Mouse (Mus musculus) testis, adult 2 months (tissue): ENCODE measurements around the gene Foxc2. TPM values are rescaled to one million over a fixed set of nuclear protein-coding genes. Genes with fewer than 3 reads are reported as not detected.
"Not testable (repeated sequence)": the region's sequence is repeated elsewhere in the genome, so short reads cannot be mapped to it uniquely, and the experiment has no call there.

Source experiments
- H3K27ac ChIP-seq: fragments of 200-500 bp; 2 replicates; pipeline ENCODE4 v1.5.1; 2012; ENCODE audit warnings: low read depth, low read length; ENCODE audit not compliant: control insufficient read depth, insufficient read depth
- H3K27me3 ChIP-seq: fragments of 200-500 bp; 2 replicates; pipeline ENCODE4 v1.6.1; 2012; ENCODE audit warnings: mild to moderate bottlenecking, low read length, moderate library complexity; ENCODE audit not compliant: control insufficient read depth, insufficient read depth
- H3K36me3 ChIP-seq: fragments of 200-500 bp; 2 replicates; pipeline ENCODE4 v1.6.1; 2012; ENCODE audit warnings: mild to moderate bottlenecking, low read length; ENCODE audit not compliant: control insufficient read depth, insufficient read depth
- H3K4me1 ChIP-seq: fragments of 200-500 bp; 2 replicates; pipeline ENCODE4 v1.6.1; 2012; ENCODE audit warnings: low read length; ENCODE audit not compliant: control insufficient read depth, insufficient read depth
- H3K4me3 ChIP-seq: fragments of 200-500 bp; 2 replicates; pipeline ENCODE4 v1.5.1; 2012; ENCODE audit warnings: low read depth, mild to moderate bottlenecking, low read length, moderate library complexity, mixed read lengths; ENCODE audit not compliant: control insufficient read depth
- CTCF ChIP-seq: fragments of 200-500 bp; IDR thresholded peaks from 2 replicates; pipeline ENCODE4 v1.5.1; 2012; ENCODE audit warnings: low read depth, mild to moderate bottlenecking, inconsistent platforms, low read length, moderate library complexity; ENCODE audit not compliant: control insufficient read depth, insufficient read depth, insufficient replicate concordance
- POLR2A ChIP-seq: fragments of 200-500 bp; IDR thresholded peaks from 2 replicates; pipeline ENCODE4 v1.6.1; 2012; ENCODE audit warnings: low read depth, mild to moderate bottlenecking, inconsistent platforms, low read length, moderate library complexity; ENCODE audit not compliant: control insufficient read depth
- polyA plus RNA-seq: library from polyadenylated mRNA; depleted of rRNA; stranded (reverse); fragments of >200 nt; gene quantifications from 2 replicates; pipeline ENCODE4 v1.2.3, GENCODE M21; 2012

Gene Foxc2
- polyA plus RNA-seq, 1 experiment: 0.20 TPM

- Histone ChIP-seq H3K4me3 (no peak overlapping the region), H3K4me1 (peaks cover 4% of the 10 kb centered on the region), H3K27me3 (no peaks in the 10 kb centered on the region), H3K27ac (no peak overlapping the region), H3K36me3 (no peaks in the 10 kb centered on the region)
- TF ChIP-seq POLR2A: no peak
Observed at GRCm38 (mm10) chr8:121134512-121134911, 18.5 kb downstream of the Foxc2 start.

DNA sequence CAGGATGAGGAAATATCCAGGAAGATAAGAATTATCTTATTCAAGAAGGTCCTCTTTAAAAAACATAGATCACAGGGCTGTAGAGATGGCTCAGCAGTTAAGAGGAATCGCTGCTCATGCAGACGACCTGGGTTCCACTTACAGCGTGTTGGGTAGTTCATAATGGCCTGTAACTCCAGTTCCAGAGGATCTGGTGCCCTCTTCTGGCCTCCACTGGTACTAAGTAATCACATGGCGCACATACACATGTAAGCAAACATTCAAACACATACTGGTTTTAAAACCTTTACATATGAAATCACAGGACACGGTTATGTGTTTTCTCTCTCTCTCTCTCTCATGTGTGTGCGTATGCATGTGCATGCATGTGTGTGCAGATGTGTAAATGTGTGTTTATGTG, 20.9 kb downstream of the Foxc2 start:
- Histone ChIP-seq H3K36me3 (no peaks in the 10 kb centered on the region), H3K4me3 (no peak overlapping the region), H3K27me3 (no peaks in the 10 kb centered on the region), H3K27ac (no peak overlapping the region), H3K4me1 (peaks cover 4% of the 10 kb centered on the region)
- TF ChIP-seq POLR2A (no peak), CTCF (no peak)

DNA sequence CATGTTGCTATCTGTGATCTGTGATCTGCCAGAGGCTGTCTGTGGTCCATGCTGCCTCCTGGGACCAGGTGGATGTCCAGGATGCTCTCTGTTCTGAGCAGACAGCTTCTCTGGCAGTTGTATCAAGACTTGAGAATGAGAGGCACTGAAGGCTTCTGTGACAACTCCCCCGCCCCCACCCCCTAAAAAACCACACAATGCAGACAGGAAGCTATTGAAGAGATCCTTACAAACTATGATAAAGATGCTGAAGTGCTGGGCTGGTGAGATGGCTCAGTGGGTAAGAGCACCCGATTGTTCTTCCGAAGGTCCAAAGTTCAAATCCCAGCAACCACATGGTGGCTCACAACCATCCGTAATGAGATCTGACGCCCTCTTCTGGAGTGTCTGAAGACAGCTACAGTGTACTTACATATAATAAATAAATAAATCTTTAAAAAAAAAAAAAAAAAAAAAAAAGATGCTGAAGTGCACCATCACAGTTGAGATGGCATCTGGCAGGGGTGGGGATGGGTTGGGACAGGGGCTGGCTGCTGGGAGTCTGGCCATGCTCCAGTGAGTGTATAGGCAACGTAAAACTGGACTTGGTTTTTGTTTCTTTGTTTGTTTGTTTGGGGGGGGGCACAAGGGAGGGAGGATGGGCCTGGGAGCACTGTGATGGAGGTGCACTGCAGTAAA, 29.6 kb downstream of the Foxc2 start:
- not testable (repeated sequence) for H3K36me3 ChIP-seq, H3K4me1 ChIP-seq, H3K27ac ChIP-seq, H3K4me3 ChIP-seq, H3K27me3 ChIP-seq

DNA sequence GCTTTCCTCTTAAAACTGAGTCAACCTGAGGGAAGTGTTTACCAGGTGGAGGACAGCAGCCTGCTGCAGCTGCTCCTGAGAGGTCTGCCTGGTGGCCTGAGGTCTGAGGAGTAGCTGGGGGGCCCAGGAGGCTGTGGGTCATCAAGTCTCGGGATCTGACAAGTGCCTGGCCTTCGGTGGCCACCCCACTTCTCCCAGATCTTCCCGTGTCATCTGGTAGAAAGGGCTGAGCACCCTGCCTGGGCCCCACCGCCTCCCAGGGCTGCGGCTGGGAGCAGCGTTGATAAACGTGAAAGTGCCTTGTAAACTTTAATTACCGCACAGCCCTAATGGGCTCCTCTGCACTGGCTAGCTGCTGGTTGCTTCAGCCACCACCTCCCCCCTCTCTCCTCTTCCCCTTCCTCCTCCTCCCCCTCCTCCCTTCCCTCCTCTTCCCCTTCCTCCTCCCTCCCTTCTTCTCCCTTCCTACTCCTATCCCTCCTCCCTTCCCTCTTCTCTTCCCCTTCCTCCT, 32.7 kb downstream of the Foxc2 start:
- Histone ChIP-seq H3K27ac (no peak overlapping the region), H3K4me3 (no peak overlapping the region), H3K4me1 (no peaks in the 10 kb centered on the region), H3K27me3 (no peaks in the 10 kb centered on the region), H3K36me3 (no peaks in the 10 kb centered on the region)
- TF ChIP-seq CTCF (no peak), POLR2A (no peak)

DNA sequence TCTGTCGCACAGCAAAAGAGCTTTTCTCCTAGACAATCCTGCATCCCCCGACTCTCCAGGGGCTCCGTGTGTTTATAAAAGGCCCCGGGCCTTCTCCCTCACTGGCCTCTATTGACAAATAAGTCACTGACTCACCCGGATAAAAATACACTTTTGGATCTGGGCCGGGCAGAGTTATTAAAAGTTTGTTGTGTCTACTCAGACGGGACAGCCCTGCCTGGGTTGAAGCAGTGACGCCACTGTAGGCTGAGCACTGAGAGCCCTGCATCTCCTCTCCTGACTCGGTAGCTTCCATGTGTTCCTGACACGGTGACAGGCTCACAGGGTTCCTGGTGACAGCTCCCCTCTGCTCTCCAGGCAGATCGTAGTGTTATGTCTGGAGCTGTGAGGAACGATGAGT, 36.4 kb downstream of the Foxc2 start:
- no peaks in the 10 kb centered on the region for H3K36me3 ChIP-seq
- TF ChIP-seq POLR2A: no peak
- TF ChIP-seq CTCF: no peak
- H3K27ac ChIP-seq: no peak overlapping the region
- no peaks in the 10 kb centered on the region; the same call in 1 of the 2 replicates for H3K4me1 ChIP-seq
- H3K4me3 ChIP-seq: no peak overlapping the region
- H3K27me3 ChIP-seq: no peaks in the 10 kb centered on the region

DNA sequence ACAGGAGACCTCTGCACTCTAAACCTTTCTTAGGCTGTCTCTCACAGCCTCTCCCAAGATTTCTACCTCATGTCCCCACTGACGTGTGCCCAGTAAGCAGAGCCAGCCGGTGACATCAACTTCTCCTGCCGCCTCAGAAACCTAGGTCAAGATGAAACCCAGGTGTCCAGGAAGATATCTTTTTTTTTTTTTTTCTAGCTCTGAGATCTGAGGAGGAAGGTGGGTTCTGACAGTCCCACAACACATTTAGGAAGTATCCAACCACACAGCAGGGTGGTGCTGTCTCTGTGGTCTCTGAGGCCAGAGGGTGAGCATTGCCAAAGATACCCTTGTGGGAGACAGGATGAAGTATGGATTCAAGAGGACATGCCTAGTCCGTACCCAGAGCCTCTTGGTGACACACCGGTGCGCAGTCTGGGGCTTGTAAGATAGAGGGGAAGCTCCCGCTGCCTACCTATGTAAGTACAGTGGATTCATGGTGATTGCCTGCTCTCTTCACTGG, 41.1 kb downstream of the Foxc2 start:
- no peak overlapping the region for H3K27ac ChIP-seq
- H3K4me1 ChIP-seq: no peaks in the 10 kb centered on the region; the same call in 1 of the 2 replicates
- no peaks in the 10 kb centered on the region for H3K36me3 ChIP-seq
- TF ChIP-seq CTCF (no peak), POLR2A (no peak)
- no peak overlapping the region for H3K4me3 ChIP-seq
- no peaks in the 10 kb centered on the region for H3K27me3 ChIP-seq

- H3K4me3 ChIP-seq: no peak overlapping the region
- H3K4me1 ChIP-seq: no peaks in the 10 kb centered on the region; the same call in 1 of the 2 replicates
- no peak for TF ChIP-seq CTCF
- TF ChIP-seq POLR2A: no peak
- no peaks in the 10 kb centered on the region for H3K27me3 ChIP-seq
- no peak overlapping the region for H3K27ac ChIP-seq
- H3K36me3 ChIP-seq: no peaks in the 10 kb centered on the region
Observed at GRCm38 (mm10) chr8:121158812-121159211, 42.8 kb downstream of the Foxc2 start.

DNA sequence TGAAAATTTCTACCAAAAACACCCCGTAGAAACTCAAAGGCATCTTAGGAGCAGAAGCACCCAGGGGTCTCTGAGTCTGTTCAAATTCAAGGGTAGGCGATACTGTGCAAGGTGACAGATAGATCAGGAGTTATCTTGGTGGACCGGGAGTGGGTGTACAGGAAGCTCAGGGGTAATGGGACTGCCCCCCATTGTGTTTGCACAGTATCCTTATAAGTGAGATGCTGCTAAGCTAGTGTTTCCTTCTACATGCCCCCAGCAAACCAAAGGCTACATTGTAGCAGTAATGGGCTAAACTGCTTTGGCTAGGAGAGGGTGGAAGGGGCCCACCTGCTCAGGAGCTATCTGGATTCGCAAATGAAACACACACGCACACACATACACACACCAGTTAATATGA, 45.5 kb downstream of the Foxc2 start:
- Histone ChIP-seq H3K4me3 (no peak overlapping the region), H3K27me3 (no peaks in the 10 kb centered on the region), H3K4me1 (no peaks in the 10 kb centered on the region; the same call in 1 of the 2 replicates), H3K36me3 (no peaks in the 10 kb centered on the region), H3K27ac (no peak overlapping the region)
- TF ChIP-seq POLR2A (no peak), CTCF (no peak)
